Mouse (Mus musculus): ENCODE measurements around the gene Tagln2. TPM values are rescaled to one million over a fixed set of nuclear protein-coding genes. Genes with fewer than 3 reads are reported as not detected.

The Tagln2 gene
- polyA plus RNA-seq (2014; fragmentation: Illumina TruSeq; extraction: RNeasy Lipid Tissue Mini Kit (QIAGEN cat#74804); ENCODE audit: low read depth, low replicate concordance) = 30.3 TPM

DNA sequence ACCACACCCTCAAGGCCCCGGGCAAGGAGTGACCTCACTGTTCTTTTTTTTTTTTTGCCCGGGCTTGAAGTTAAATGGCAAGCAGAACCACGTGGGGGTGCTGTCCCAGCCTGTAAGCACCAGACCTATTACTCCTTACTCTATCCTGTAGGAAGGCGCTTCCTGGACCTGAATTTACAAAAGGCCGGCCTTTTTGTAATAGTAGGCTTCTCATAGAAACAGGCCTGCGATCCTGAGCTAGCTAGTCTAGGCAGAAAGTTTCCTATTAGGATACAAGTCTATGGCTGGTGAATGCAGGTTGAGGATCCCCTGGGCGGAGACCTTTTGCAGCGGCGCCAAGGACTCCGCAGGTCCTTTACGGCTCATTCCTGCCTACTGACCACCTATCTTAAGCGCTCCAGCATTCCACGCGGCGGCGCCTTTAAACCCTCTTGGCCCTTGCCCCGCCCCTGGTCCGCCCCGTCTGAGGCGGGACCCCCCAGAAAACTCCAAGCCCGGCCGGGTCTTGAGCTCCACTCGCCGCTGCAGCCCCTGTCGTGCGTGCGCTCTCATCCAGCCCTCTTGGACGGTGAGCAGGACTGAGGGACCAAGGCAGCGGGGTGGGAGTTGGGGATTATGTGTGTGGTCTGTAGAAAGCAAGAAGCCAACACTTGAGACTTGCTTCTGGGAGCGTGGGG lies at the start of gene Tagln2:
Gene Tagln2 (plus strand): TSS at position 283 of the 677 bp plus-strand sequence.

GRCm38 (mm10) chr1:172475054-172475741 lies 24.6 kb upstream of the Tagln2 start, which contains the start of gene Slamf9:
Gene Slamf9 (plus strand): TSS chr1:172475358.

DNA sequence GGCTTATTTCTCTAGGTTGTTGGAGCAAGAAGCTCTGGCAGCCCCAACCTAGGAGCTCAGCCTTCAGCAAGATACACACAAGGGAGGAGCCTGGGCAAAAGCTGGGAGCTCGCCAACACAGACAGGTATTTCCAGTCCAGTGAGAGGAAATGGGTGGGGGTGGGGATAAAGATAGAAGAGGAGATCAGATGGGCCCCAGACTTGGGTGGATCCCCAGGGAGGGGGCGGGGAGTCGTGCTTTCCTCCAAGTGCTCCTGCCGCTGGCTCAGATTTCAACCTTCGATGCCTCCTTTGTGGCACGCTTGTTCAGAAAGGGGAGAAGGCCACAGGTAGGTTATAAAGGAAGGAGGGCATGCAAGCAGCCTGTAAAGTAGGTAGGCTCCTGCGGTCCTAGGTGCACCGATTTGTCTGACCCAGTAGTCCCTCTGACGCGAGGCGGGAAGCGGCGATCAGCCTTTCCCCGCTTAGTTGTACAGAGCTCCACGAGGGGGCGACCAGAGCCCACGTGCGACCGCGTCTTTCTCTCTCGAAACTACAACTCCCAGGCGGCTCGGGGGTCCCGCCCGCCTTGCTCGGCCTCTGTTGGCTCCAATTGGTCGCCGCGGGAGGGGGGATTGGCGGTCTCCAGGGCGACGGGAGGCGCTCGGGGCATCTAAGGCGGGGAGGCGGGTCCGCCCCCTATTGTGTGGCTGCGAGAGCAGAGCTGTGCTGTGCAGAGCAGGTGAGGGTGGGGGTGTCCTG lies 18.1 kb upstream of the Tagln2 start, which contains the start of gene Igsf9:
Gene Igsf9 (plus strand): TSS at position 249 of the 741 bp plus-strand sequence.

GRCm38 (mm10) chr1:172520576-172521440 lies 21.0 kb downstream of the Tagln2 start, which contains the start of gene Cfap45:
Gene Cfap45 (plus strand): TSS chr1:172520801.

GRCm38 (mm10) chr1:172555638-172556037 lies 55.8 kb downstream of the Tagln2 start, which contains the start of gene Vsig8:
Gene Vsig8 (plus strand): TSS chr1:172555938.

Other genes starting within 250 kb of the Tagln2 start
- gene Atp1a4, start 241.6 kb upstream of the Tagln2 start, polyA plus RNA-seq (2014; fragmentation: Illumina TruSeq; extraction: RNeasy Lipid Tissue Mini Kit (QIAGEN cat#74804); ENCODE audit: low read depth, low replicate concordance) = 2.6 TPM
- gene Igsf8, start 238.4 kb upstream of the Tagln2 start, polyA plus RNA-seq (2014; fragmentation: Illumina TruSeq; extraction: RNeasy Lipid Tissue Mini Kit (QIAGEN cat#74804); ENCODE audit: low read depth, low replicate concordance) = 1.0 TPM
- 29.0 TPM for gene Atp1a2, start 202.0 kb upstream of the Tagln2 start, polyA plus RNA-seq (2014; fragmentation: Illumina TruSeq; extraction: RNeasy Lipid Tissue Mini Kit (QIAGEN cat#74804); ENCODE audit: low read depth, low replicate concordance)
- gene Kcnj9, start 170.7 kb upstream of the Tagln2 start, polyA plus RNA-seq (2014; fragmentation: Illumina TruSeq; extraction: RNeasy Lipid Tissue Mini Kit (QIAGEN cat#74804); ENCODE audit: low read depth, low replicate concordance) = not detected
- 2.2 TPM for gene Kcnj10, start 158.8 kb upstream of the Tagln2 start, polyA plus RNA-seq (2014; fragmentation: Illumina TruSeq; extraction: RNeasy Lipid Tissue Mini Kit (QIAGEN cat#74804); ENCODE audit: low read depth, low replicate concordance)
- 19.5 TPM for gene Pigm, start 123.5 kb upstream of the Tagln2 start, polyA plus RNA-seq (2014; fragmentation: Illumina TruSeq; extraction: RNeasy Lipid Tissue Mini Kit (QIAGEN cat#74804); ENCODE audit: low read depth, low replicate concordance)
- gene Slamf9, start 24.7 kb upstream of the Tagln2 start, polyA plus RNA-seq (2014; fragmentation: Illumina TruSeq; extraction: RNeasy Lipid Tissue Mini Kit (QIAGEN cat#74804); ENCODE audit: low read depth, low replicate concordance) = 3.6 TPM
- not detected for gene Igsf9, start 18.3 kb upstream of the Tagln2 start, polyA plus RNA-seq (2014; fragmentation: Illumina TruSeq; extraction: RNeasy Lipid Tissue Mini Kit (QIAGEN cat#74804); ENCODE audit: low read depth, low replicate concordance)
- not detected for gene Cfap45, start 20.8 kb downstream of the Tagln2 start, polyA plus RNA-seq (2014; fragmentation: Illumina TruSeq; extraction: RNeasy Lipid Tissue Mini Kit (QIAGEN cat#74804); ENCODE audit: low read depth, low replicate concordance)
- gene Vsig8, start 55.9 kb downstream of the Tagln2 start, polyA plus RNA-seq (2014; fragmentation: Illumina TruSeq; extraction: RNeasy Lipid Tissue Mini Kit (QIAGEN cat#74804); ENCODE audit: low read depth, low replicate concordance) = not detected
- not detected for gene Slamf8, start 90.5 kb downstream of the Tagln2 start, polyA plus RNA-seq (2014; fragmentation: Illumina TruSeq; extraction: RNeasy Lipid Tissue Mini Kit (QIAGEN cat#74804); ENCODE audit: low read depth, low replicate concordance)
- not detected for gene Fcrl6, start 102.5 kb downstream of the Tagln2 start, polyA plus RNA-seq (2014; fragmentation: Illumina TruSeq; extraction: RNeasy Lipid Tissue Mini Kit (QIAGEN cat#74804); ENCODE audit: low read depth, low replicate concordance)
- 3.8 TPM for gene Dusp23, start 132.9 kb downstream of the Tagln2 start, polyA plus RNA-seq (2014; fragmentation: Illumina TruSeq; extraction: RNeasy Lipid Tissue Mini Kit (QIAGEN cat#74804); ENCODE audit: low read depth, low replicate concordance)
- gene Crp, start 198.0 kb downstream of the Tagln2 start, polyA plus RNA-seq (2014; fragmentation: Illumina TruSeq; extraction: RNeasy Lipid Tissue Mini Kit (QIAGEN cat#74804); ENCODE audit: low read depth, low replicate concordance) = not detected

Measured in adrenal gland, adult 10 weeks (tissue).